Mouse (Mus musculus): ENCODE data around the gene Atp8a2.

Atp8a2 gene

GRCm38 (mm10) chr14:59604002-59604645 is 592.9 kb downstream of the Atp8a2 start:
- no peak for DNase-seq (ENCODE audit: low spot score)

GRCm38 (mm10) chr14:59598260-59598627 is 598.7 kb downstream of the Atp8a2 start:
- no peak for DNase-seq (ENCODE audit: low spot score)

- DNase-seq (ENCODE audit: low spot score), result peak; percentile 91
These were observed 599.4 kb downstream of the Atp8a2 start, which contains the start of gene Cdadc1 for GRCm38 (mm10) chr14:59597398-59598259. Gene Cdadc1, minus strand, starts transcription at chr14:59597959.

GRCm38 (mm10) chr14:59594988-59595387 is 602.0 kb downstream of the Atp8a2 start:
- no peak for DNase-seq (ENCODE audit: low spot score)

- DNase-seq (ENCODE audit: low spot score), result no peak
These were observed 604.4 kb downstream of the Atp8a2 start for GRCm38 (mm10) chr14:59592593-59592992.

- no peak for DNase-seq (ENCODE audit: low spot score)
These were observed 605.1 kb downstream of the Atp8a2 start for GRCm38 (mm10) chr14:59591901-59592300.

GRCm38 (mm10) chr14:59590614-59591013 is 606.4 kb downstream of the Atp8a2 start:
- no peak for DNase-seq (ENCODE audit: low spot score)
